Mouse (Mus musculus) midbrain, embryonic 14.5 days (tissue): ENCODE measurements at regions not wholly inside any gene's neighbourhood (a gene's known extent, or its start where the extent isn't known, plus 50 kb on each side); places are given as distances from the start of the nearest gene placed in this dataset.

Experiments used
- ATAC-seq: fragments of 200-750 bp; cut with Nextera tagmentation; 2 replicates; pipeline ENCODE4 v1.8.0; 2017; ENCODE audit warnings: moderate number of reproducible peaks, moderate library complexity; ENCODE audit not compliant: low FRiP score, low TSS enrichment
- DNase-seq: peaks from one replicate; pipeline ENCODE4 v3.0.0-alpha.2; 2015
- H3K27ac ChIP-seq: fragments of 300-500 bp; sonication (generic); replicated peaks from 2 replicates; pipeline ENCODE4 v1.5.1; 2014; ENCODE audit warnings: mild to moderate bottlenecking, low read depth, low read length, moderate library complexity
- H3K27me3 ChIP-seq: fragments of 300-500 bp; sonication (generic); 2 replicates; pipeline ENCODE4 v1.6.1; 2014; ENCODE audit warnings: low read length, control low read depth, mixed read lengths; ENCODE audit not compliant: control insufficient read depth, insufficient read depth
- H3K36me3 ChIP-seq: fragments of 300-500 bp; sonication (generic); 2 replicates; pipeline ENCODE4 v1.6.1; 2014; ENCODE audit warnings: low read length, control low read depth; ENCODE audit not compliant: control insufficient read depth, insufficient read depth
- H3K4me1 ChIP-seq: fragments of 300-500 bp; sonication (generic); 2 replicates; pipeline ENCODE4 v1.6.1; 2014; ENCODE audit warnings: mild to moderate bottlenecking, antibody characterized with exemption, low read length, control low read depth; ENCODE audit not compliant: control insufficient read depth, insufficient read depth
- H3K4me2 ChIP-seq: fragments of 300-500 bp; sonication (generic); 2 replicates; pipeline ENCODE4 v1.6.1; 2014; ENCODE audit warnings: mild to moderate bottlenecking, low read length, moderate library complexity
- H3K4me3 ChIP-seq: fragments of 300-500 bp; sonication (generic); replicated peaks from 2 replicates; pipeline ENCODE4 v1.5.1; 2014; ENCODE audit warnings: low read depth, low read length
- H3K9ac ChIP-seq: fragments of 300-500 bp; sonication (generic); replicated peaks from 2 replicates; pipeline ENCODE4 v1.6.1; 2014; ENCODE audit warnings: mild to moderate bottlenecking, low read length, moderate library complexity
- H3K9me3 ChIP-seq: fragments of 300-500 bp; sonication (generic); 2 replicates; pipeline ENCODE4 v1.6.1; 2016; ENCODE audit warnings: low read length, control low read depth, mixed read lengths; ENCODE audit not compliant: control insufficient read depth
- WGBS: fragments of 180-500 bp; shearing (Covaris S2); extraction: QIAGEN DNeasy Blood & Tissue Kit; methylation state at CpG from one replicate; pipeline ENCODE4 v1.1.7; 2014; 5-methylcytosine and 5-hydroxymethylcytosine counted together

- Histone ChIP-seq H3K4me2 (no peak overlapping the region), H3K9ac (no peak overlapping the region), H3K27me3 (no peaks in the 10 kb centered on the region), H3K27ac (no peak overlapping the region), H3K4me1 (no peaks in the 10 kb centered on the region), H3K36me3 (no peaks in the 10 kb centered on the region), H3K9me3 (no peaks in the 10 kb centered on the region), H3K4me3 (no peak overlapping the region)
- DNase-seq (no peak), ATAC-seq (no peak)
- WGBS = 86% methylated on average over 9 of the region's 9 CpGs
These were observed 209.8 kb upstream of the Tshz3 start for GRCm38 (mm10) chr7:36488155-36488554.

- Histone ChIP-seq H3K27me3 (no peaks in the 10 kb centered on the region), H3K27ac (no peak overlapping the region), H3K4me2 (no peak overlapping the region), H3K4me3 (no peak overlapping the region), H3K9me3 (no peaks in the 10 kb centered on the region), H3K9ac (no peak overlapping the region), H3K4me1 (no peaks in the 10 kb centered on the region), H3K36me3 (no peaks in the 10 kb centered on the region)
- no peak for ATAC-seq
- no peak for DNase-seq
- WGBS = 77% methylated on average over 10 of the region's 10 CpGs
These were observed 206.7 kb upstream of the Tshz3 start for GRCm38 (mm10) chr7:36491173-36491581.

GRCm38 (mm10) chr7:36504010-36504875, 193.7 kb upstream of the Tshz3 start:
- ATAC-seq (peak; percentile 62; the same call in 1 of the 2 replicates), DNase-seq (peak; percentile 55)
- Histone ChIP-seq H3K36me3 (no peaks in the 10 kb centered on the region), H3K27ac (peak overlapping the region; percentile 27), H3K9ac (no peak overlapping the region), H3K4me3 (no peak overlapping the region), H3K4me1 (peaks cover 4% of the 10 kb centered on the region; the same call in 1 of the 2 replicates), H3K4me2 (no peak overlapping the region), H3K9me3 (no peaks in the 10 kb centered on the region), H3K27me3 (peaks cover 3% of the 10 kb centered on the region; the same call in 1 of the 2 replicates)
- WGBS = 46% methylated on average over 15 of the region's 15 CpGs

- Histone ChIP-seq H3K4me2 (no peak overlapping the region), H3K36me3 (no peaks in the 10 kb centered on the region), H3K4me1 (peaks cover 4% of the 10 kb centered on the region; the same call in 1 of the 2 replicates), H3K27ac (no peak overlapping the region), H3K27me3 (peaks cover 3% of the 10 kb centered on the region; the same call in 1 of the 2 replicates), H3K9ac (no peak overlapping the region), H3K4me3 (no peak overlapping the region), H3K9me3 (no peaks in the 10 kb centered on the region)
- 83% methylated on average over 9 of the region's 9 CpGs for WGBS
- no peak for DNase-seq
- no peak for ATAC-seq
These were observed 190.0 kb upstream of the Tshz3 start for GRCm38 (mm10) chr7:36507895-36508431.

GRCm38 (mm10) chr7:36513680-36514079, 184.2 kb upstream of the Tshz3 start:
- H3K9me3 ChIP-seq = no peaks in the 10 kb centered on the region
- no peak for DNase-seq
- no peak overlapping the region for H3K4me2 ChIP-seq
- 94% methylated on average over 3 of the region's 3 CpGs for WGBS
- H3K36me3 ChIP-seq = no peaks in the 10 kb centered on the region
- no peak overlapping the region for H3K27ac ChIP-seq
- H3K4me3 ChIP-seq = no peak overlapping the region
- no peaks in the 10 kb centered on the region for H3K27me3 ChIP-seq
- H3K4me1 ChIP-seq = no peaks in the 10 kb centered on the region
- ATAC-seq = no peak
- no peak overlapping the region for H3K9ac ChIP-seq

GRCm38 (mm10) chr7:36516094-36516663, 181.7 kb upstream of the Tshz3 start:
- 66% methylated on average over 7 of the region's 7 CpGs for WGBS

GRCm38 (mm10) chr7:36519027-36519426, 178.9 kb upstream of the Tshz3 start:
- Histone ChIP-seq H3K9ac (no peak overlapping the region), H3K9me3 (no peaks in the 10 kb centered on the region), H3K36me3 (no peaks in the 10 kb centered on the region), H3K4me2 (no peak overlapping the region), H3K4me1 (no peaks in the 10 kb centered on the region), H3K4me3 (no peak overlapping the region), H3K27ac (no peak overlapping the region), H3K27me3 (no peaks in the 10 kb centered on the region)
- DNase-seq (no peak), ATAC-seq (no peak)
- 84% methylated on average over 4 of the region's 4 CpGs for WGBS

More at GRCm38 (mm10) chr7:36516094-36516663, 181.7 kb upstream of the Tshz3 start:
- no peak overlapping the region for H3K9ac ChIP-seq
- H3K4me2 ChIP-seq = no peak overlapping the region
- no peaks in the 10 kb centered on the region for H3K36me3 ChIP-seq
- H3K9me3 ChIP-seq = no peaks in the 10 kb centered on the region
- no peak overlapping the region for H3K27ac ChIP-seq
- DNase-seq (no peak), ATAC-seq (no peak)
- H3K4me3 ChIP-seq = no peak overlapping the region
- H3K4me1 ChIP-seq = no peaks in the 10 kb centered on the region
- no peaks in the 10 kb centered on the region for H3K27me3 ChIP-seq

GRCm38 (mm10) chr7:36522960-36523359, 175.0 kb upstream of the Tshz3 start:
- no peak overlapping the region for H3K9ac ChIP-seq

More at GRCm38 (mm10) chr7:36522960-36523359, 175.0 kb upstream of the Tshz3 start:
- no peak overlapping the region for H3K4me3 ChIP-seq
- no peaks in the 10 kb centered on the region for H3K9me3 ChIP-seq
- no peaks in the 10 kb centered on the region for H3K27me3 ChIP-seq
- no peak for ATAC-seq
- no peak for DNase-seq
- H3K4me1 ChIP-seq = no peaks in the 10 kb centered on the region; the same call in 1 of the 2 replicates
- H3K36me3 ChIP-seq = no peaks in the 10 kb centered on the region
- no peak overlapping the region for H3K4me2 ChIP-seq
- H3K27ac ChIP-seq = no peak overlapping the region
- 74% methylated on average over 5 of the region's 5 CpGs for WGBS
